Comparison of ENCODE assay signal across 8 mouse cellular contexts in genomic region chr6:51469715-51470310, GRCm38 (mm10). TPM values are rescaled to one million over a fixed set of nuclear protein-coding genes. Genes with fewer than 3 reads are reported as not detected.
DNase-seq lines count a peak whose midpoint lies in the region; ATAC-seq and TF ChIP-seq lines count a peak whose summit lies in the region.

Hnrnpa2b1 (minus strand) TSS chr6:51469894.

- WGBS in forebrain, embryonic 13.5 days: under 1% methylated on average over 63 of the region's 63 CpGs
- under 1% methylated on average over 63 of the region's 63 CpGs for WGBS in large intestine, adult 2 months
- WGBS in liver, postnatal 0 days (ENCODE audit: insufficient replicate concordance): under 1% methylated on average over 63 of the region's 63 CpGs
- under 1% methylated on average over 63 of the region's 63 CpGs for WGBS in neural tube, embryonic 14.5 days

- H3K36me3 ChIP-seq in ES-Bruce4 (ENCODE audit: control insufficient read depth, insufficient read depth, low read length, poor library complexity, severe bottlenecking): peaks cover 66% of the 10 kb centered on the region
- H3K36me3 ChIP-seq in forebrain, embryonic 13.5 days (ENCODE audit: poor library complexity, severe bottlenecking): peaks cover 50% of the 10 kb centered on the region
- peaks cover 51% of the 10 kb centered on the region for H3K36me3 ChIP-seq in liver, postnatal 0 days (replicated peaks; ENCODE audit: insufficient read depth, low read length)
- H3K36me3 ChIP-seq in neural tube, embryonic 14.5 days (ENCODE audit: control insufficient read depth, insufficient read depth, low read length): peaks cover 24% of the 10 kb centered on the region

- TF ChIP-seq CTCF in ES-Bruce4 (IDR thresholded peaks at IDR 0.05; ENCODE audit: low read depth, low read length): no peak
- TF ChIP-seq CTCF in liver, postnatal 0 days (IDR thresholded peaks at IDR 0.05; ENCODE audit: low read depth): no peak

- peak within 1 kb of the TSS; percentile 98 for H3K4me3 ChIP-seq in ES-Bruce4 (ENCODE audit: low read depth, low read length)
- H3K4me3 ChIP-seq in forebrain, embryonic 13.5 days: peak within 1 kb of the TSS; percentile 97
- H3K4me3 ChIP-seq in liver, postnatal 0 days (ENCODE audit: low read depth, low read length): peak within 1 kb of the TSS; percentile 69
- H3K4me3 ChIP-seq in neural tube, embryonic 14.5 days (ENCODE audit: low read depth, low read length): peak within 1 kb of the TSS; percentile 100

- no peaks in the 10 kb centered on the region for H3K9me3 ChIP-seq in ES-Bruce4 (replicated peaks; ENCODE audit: control insufficient read depth, insufficient read depth, low read length, poor library complexity, severe bottlenecking)
- H3K9me3 ChIP-seq in forebrain, embryonic 13.5 days (replicated peaks): no peaks in the 10 kb centered on the region
- no peaks in the 10 kb centered on the region for H3K9me3 ChIP-seq in liver, postnatal 0 days (ENCODE audit: low read length)
- no peaks in the 10 kb centered on the region for H3K9me3 ChIP-seq in neural tube, embryonic 14.5 days (ENCODE audit: control insufficient read depth, low read length)

- peak; percentile 73 for TF ChIP-seq POLR2A in ES-Bruce4 (IDR thresholded peaks at IDR 0.05; ENCODE audit: insufficient read depth, low read length)

- peak; percentile 66; the same call in 1 of the 2 replicates for TF ChIP-seq EP300 in ES-Bruce4 (IDR thresholded peaks at IDR 0.05; ENCODE audit: insufficient read depth, low read depth, low read length)
- TF ChIP-seq EP300 in liver, postnatal 0 days (IDR thresholded peaks at IDR 0.05; ENCODE audit: low read depth): peak; percentile 94

- peak within 1 kb of the TSS; percentile 96 for H3K27ac ChIP-seq in ES-Bruce4 (ENCODE audit: insufficient read depth, low read length)
- peak within 1 kb of the TSS; percentile 100 for H3K27ac ChIP-seq in forebrain, embryonic 13.5 days
- H3K27ac ChIP-seq in liver, postnatal 0 days (ENCODE audit: low read depth): peak within 1 kb of the TSS; percentile 99
- H3K27ac ChIP-seq in neural tube, embryonic 14.5 days (ENCODE audit: low read depth, low read length): peak within 1 kb of the TSS; percentile 100

- H3K4me2 ChIP-seq in forebrain, embryonic 13.5 days: peak within 1 kb of the TSS; percentile 87
- peak within 1 kb of the TSS; percentile 74 for H3K4me2 ChIP-seq in liver, postnatal 0 days (ENCODE audit: low read depth, low read length)
- H3K4me2 ChIP-seq in neural tube, embryonic 14.5 days (ENCODE audit: low read depth, low read length): peak within 1 kb of the TSS; percentile 62

- H3K4me1 ChIP-seq in ES-Bruce4 (ENCODE audit: control insufficient read depth, insufficient read depth, low read length): peaks cover 1% of the 10 kb centered on the region
- H3K4me1 ChIP-seq in forebrain, embryonic 13.5 days: peaks cover 50% of the 10 kb centered on the region
- peaks cover 24% of the 10 kb centered on the region for H3K4me1 ChIP-seq in liver, postnatal 0 days (ENCODE audit: insufficient read depth)
- peaks cover 31% of the 10 kb centered on the region for H3K4me1 ChIP-seq in neural tube, embryonic 14.5 days (ENCODE audit: control insufficient read depth, insufficient read depth, low read length)

- peak within 1 kb of the TSS; percentile 100 for H3K9ac ChIP-seq in ES-Bruce4 (ENCODE audit: low read depth, poor library complexity, severe bottlenecking)
- H3K9ac ChIP-seq in forebrain, embryonic 13.5 days: peak within 1 kb of the TSS; percentile 100
- peak within 1 kb of the TSS; percentile 94 for H3K9ac ChIP-seq in liver, postnatal 0 days (replicated peaks)
- H3K9ac ChIP-seq in neural tube, embryonic 14.5 days (replicated peaks; ENCODE audit: low read depth, low read length): peak within 1 kb of the TSS; percentile 100

- intact Hi-C loops in heart, postnatal 10 days (cut with DNase I): loop anchor here (5.0 kb wide), 1 partner anchor 88 kb away; no protein-coding TSS in a partner anchor

- ATAC-seq in cerebellum, adult (ENCODE audit: insufficient number of reproducible peaks, low FRiP score, low TSS enrichment): peak; percentile 82
- ATAC-seq in forebrain, embryonic 13.5 days: peak; percentile 91
- ATAC-seq in liver, postnatal 0 days: peak; percentile 89
- ATAC-seq in neural tube, embryonic 14.5 days (ENCODE audit: low read depth): peak; percentile 92

- peak; percentile 99 to 100 for DNase-seq in heart, postnatal 10 days
- peak; percentile 98 for DNase-seq in large intestine, adult 2 months (ENCODE audit: low read depth, low spot score)
- peak; percentile 98 for DNase-seq in liver, postnatal 0 days
- peak; percentile 98 for DNase-seq in testis, postnatal 10 days (ENCODE audit: low spot score)

- H3K27me3 ChIP-seq in ES-Bruce4 (ENCODE audit: control insufficient read depth, insufficient read depth, low read length, poor library complexity, severe bottlenecking): no peaks in the 10 kb centered on the region
- no peaks in the 10 kb centered on the region for H3K27me3 ChIP-seq in forebrain, embryonic 13.5 days
- H3K27me3 ChIP-seq in liver, postnatal 0 days (ENCODE audit: insufficient read depth, low read length): no peaks in the 10 kb centered on the region
- no peaks in the 10 kb centered on the region; the same call in 1 of the 2 replicates for H3K27me3 ChIP-seq in neural tube, embryonic 14.5 days (ENCODE audit: control insufficient read depth, insufficient read depth, low read length)

RNA-seq across cellular contexts. Expression of gene Hnrnpa2b1, which starts in this region (rescaled TPM):
- polyA plus RNA-seq in ES-Bruce4 (2011; ENCODE audit: insufficient read depth, insufficient read length, low read depth, missing spikeins): 1,450 and 1,538 TPM in 2 replicates
- 2,330 and 2,378 TPM in 2 replicates for polyA plus RNA-seq in forebrain, embryonic 13.5 days (2015; fragmentation: Nextera tagmentation; extraction: Ambion mirVana)
- total RNA-seq in heart, postnatal 10 days (2021): 100 to 1,000 TPM; 510 to 554 TPM
- 74.2 and 96.4 TPM in 2 replicates for polyA plus RNA-seq in large intestine, adult 2 months (2012; rRNA removed)
- 546 and 587 TPM in 2 replicates for polyA plus RNA-seq in liver, postnatal 0 days (2015; fragmentation: Nextera tagmentation; extraction: Ambion mirVana)
- 791 and 971 TPM in 2 replicates for polyA plus RNA-seq in neural tube, embryonic 14.5 days (2014; fragmentation: Nextera tagmentation; extraction: Ambion mirVana)

Comparison
In these comparisons a context has a peak if more than half of its experiments do, and no peak if none do; other contexts are left out.
1. Peak in every context shown above with its lines: DNase-seq, ATAC-seq, H3K4me3 ChIP-seq and H3K27ac ChIP-seq.